Mouse (Mus musculus) cerebellum, adult 2 months (tissue): ENCODE measurements around the gene Mtcl1. TPM values are rescaled to one million over a fixed set of nuclear protein-coding genes. Genes with fewer than 3 reads are reported as not detected.

ENCODE experiments used
- DNase-seq, 2 experiments: peaks; one replicate each; pipeline ENCODE4 v3.0.0; 2021
- H3K27ac ChIP-seq: fragments of 200-500 bp; 2 replicates; pipeline ENCODE4 v1.5.1; 2012; ENCODE audit warnings: low read length, control low read depth, inconsistent platforms; ENCODE audit not compliant: insufficient read depth
- H3K27me3 ChIP-seq: fragments of 200-500 bp; 2 replicates; pipeline ENCODE4 v1.6.1; 2012; ENCODE audit warnings: inconsistent platforms, mild to moderate bottlenecking, low read length, moderate library complexity; ENCODE audit not compliant: control insufficient read depth, insufficient read depth
- H3K4me1 ChIP-seq: fragments of 200-500 bp; 2 replicates; pipeline ENCODE4 v1.6.1; 2011; ENCODE audit warnings: low read length; ENCODE audit not compliant: control insufficient read depth, insufficient read depth
- H3K4me3 ChIP-seq: fragments of 200-500 bp; replicated peaks from 2 replicates; pipeline ENCODE3; 2011; ENCODE audit warnings: mild to moderate bottlenecking, low read depth, low read length, control low read depth; ENCODE audit not compliant: insufficient read depth
- CTCF ChIP-seq: fragments of 200-500 bp; IDR thresholded peaks from 2 replicates; pipeline ENCODE4 v1.5.1; 2011; ENCODE audit warnings: low read depth, mild to moderate bottlenecking, control low read depth, low read length, moderate library complexity, borderline replicate concordance; ENCODE audit not compliant: insufficient read depth
- POLR2A ChIP-seq: fragments of 200-500 bp; IDR thresholded peaks from 2 replicates; pipeline ENCODE4 v1.6.1; 2011; ENCODE audit warnings: low read length, control low read depth, borderline replicate concordance; ENCODE audit not compliant: insufficient read depth
- WGBS: fragments of 180-500 bp; shearing (Covaris S2); methylation state at CpG from one replicate; pipeline ENCODE4 v1.1.7; 2018; 5-methylcytosine and 5-hydroxymethylcytosine counted together
- polyA plus RNA-seq: library from polyadenylated mRNA; depleted of rRNA; stranded (reverse); fragments of >200 nt; gene quantifications from 2 replicates; pipeline ENCODE4 v1.2.3, GENCODE M21; 2012

The Mtcl1 gene
- polyA plus RNA-seq, 1 experiment, result 106 TPM

- WGBS, result 5% methylated on average over 9 of the region's 9 CpGs
- peaks cover 49% of the 10 kb centered on the region for H3K4me1 ChIP-seq
- peak overlapping the region; percentile 76 for H3K27ac ChIP-seq
- no peak for TF ChIP-seq CTCF
- no peak for TF ChIP-seq POLR2A
- H3K4me3 ChIP-seq, result peak overlapping the region; percentile 14
- peak; percentile 81 to 95 for DNase-seq
- H3K27me3 ChIP-seq, result no peaks in the 10 kb centered on the region
These were observed 47.8 kb downstream of the Mtcl1 start for GRCm38 (mm10) chr17:66401596-66402265.

GRCm38 (mm10) chr17:66399780-66400179 lies 49.8 kb downstream of the Mtcl1 start:
- WGBS, result 89% methylated on average over 4 of the region's 4 CpGs
- TF ChIP-seq CTCF (no peak), POLR2A (no peak)
- Histone ChIP-seq H3K27ac (no peak overlapping the region), H3K27me3 (no peaks in the 10 kb centered on the region), H3K4me1 (peaks cover 46% of the 10 kb centered on the region), H3K4me3 (no peak overlapping the region)
- no peak for DNase-seq

GRCm38 (mm10) chr17:66394571-66394970 lies 55.0 kb downstream of the Mtcl1 start:
- Histone ChIP-seq H3K4me1 (peaks cover 37% of the 10 kb centered on the region), H3K27ac (peak overlapping the region; percentile 38), H3K4me3 (no peak overlapping the region), H3K27me3 (no peaks in the 10 kb centered on the region)
- no peak for TF ChIP-seq CTCF
- no peak for TF ChIP-seq POLR2A
- peak; percentile 46 to 58 for DNase-seq
- 11% methylated on average over 9 of the region's 9 CpGs for WGBS

GRCm38 (mm10) chr17:66388307-66388706 lies 61.2 kb downstream of the Mtcl1 start:
- TF ChIP-seq CTCF (no peak), POLR2A (no peak)
- Histone ChIP-seq H3K27me3 (no peaks in the 10 kb centered on the region), H3K4me1 (peaks cover 39% of the 10 kb centered on the region), H3K27ac (peak overlapping the region; percentile 61; the same call in 1 of the 2 replicates), H3K4me3 (no peak overlapping the region)
- WGBS, result 31% methylated on average over 4 of the region's 4 CpGs
- DNase-seq, result no peak

GRCm38 (mm10) chr17:66381338-66381737 lies 68.2 kb downstream of the Mtcl1 start:
- DNase-seq, result no peak
- WGBS, result 46% methylated on average over 6 of the region's 6 CpGs
- peak overlapping the region; percentile 58; the same call in 1 of the 2 replicates for H3K27ac ChIP-seq
- peaks cover 64% of the 10 kb centered on the region for H3K4me1 ChIP-seq
- H3K4me3 ChIP-seq, result no peak overlapping the region
- no peaks in the 10 kb centered on the region for H3K27me3 ChIP-seq
- TF ChIP-seq POLR2A (no peak), CTCF (no peak)

GRCm38 (mm10) chr17:66379900-66380857 lies 69.4 kb downstream of the Mtcl1 start:
- H3K27ac ChIP-seq, result peak overlapping the region; percentile 79
- TF ChIP-seq POLR2A (0 out of 2 replicates have a peak, but pooled peaks have one; percentile 16), CTCF (no peak)
- DNase-seq, result peak; percentile 86 to 90

GRCm38 (mm10) chr17:66379308-66379707 lies 70.2 kb downstream of the Mtcl1 start:
- H3K4me1 ChIP-seq, result peaks cover 74% of the 10 kb centered on the region
- DNase-seq, result peak in 1 of 2 experiments; percentile 61
- WGBS, result 83% methylated on average over 24 of the region's 24 CpGs
- H3K27me3 ChIP-seq, result no peaks in the 10 kb centered on the region
- H3K27ac ChIP-seq, result peak overlapping the region; percentile 79
- TF ChIP-seq POLR2A, result no peak
- TF ChIP-seq CTCF, result no peak
- no peak overlapping the region for H3K4me3 ChIP-seq

More at GRCm38 (mm10) chr17:66379900-66380857, 69.4 kb downstream of the Mtcl1 start:
- Histone ChIP-seq H3K27me3 (no peaks in the 10 kb centered on the region), H3K4me3 (no peak overlapping the region), H3K4me1 (peaks cover 71% of the 10 kb centered on the region)
- WGBS, result 17% methylated on average over 22 of the region's 22 CpGs

- TF ChIP-seq CTCF, result no peak
- no peak for TF ChIP-seq POLR2A
- peak in 1 of 2 experiments; percentile 37 for DNase-seq
- Histone ChIP-seq H3K27ac (peak overlapping the region; percentile 16; the same call in 1 of the 2 replicates), H3K4me3 (no peak overlapping the region), H3K4me1 (peaks cover 68% of the 10 kb centered on the region), H3K27me3 (no peaks in the 10 kb centered on the region)
- WGBS, result 71% methylated on average over 17 of the region's 17 CpGs
These were observed 71.4 kb downstream of the Mtcl1 start for GRCm38 (mm10) chr17:66378127-66378526.
